Mouse (Mus musculus): Measurements from ENCODE around the gene March5. TPM values are rescaled to one million over a fixed set of nuclear protein-coding genes. Genes with fewer than 3 reads are reported as not detected.

Gene March5
- polyA plus RNA-seq, 1 experiment from 2014 or later = 111 TPM

- Histone ChIP-seq H3K9me3 (no peaks in the 10 kb centered on the region), H3K27ac (no peak overlapping the region), H3K9ac (no peak overlapping the region), H3K4me2 (no peak overlapping the region), H3K4me1 (peaks cover 6% of the 10 kb centered on the region), H3K4me3 (no peak overlapping the region), H3K27me3 (peaks cover 3% of the 10 kb centered on the region), H3K36me3 (no peaks in the 10 kb centered on the region)
- WGBS = 27% methylated on average over 2 of the region's 2 CpGs
- ATAC-seq (ENCODE audit: insufficient number of reproducible peaks, insufficient read depth, low FRiP score, low TSS enrichment, low read depth) = no peak
Observed at GRCm38 (mm10) chr19:37242707-37243106, 35.4 kb downstream of the March5 start.

- Histone ChIP-seq H3K4me3 (no peak overlapping the region), H3K4me2 (no peak overlapping the region), H3K9me3 (no peaks in the 10 kb centered on the region), H3K27me3 (no peaks in the 10 kb centered on the region), H3K4me1 (no peaks in the 10 kb centered on the region), H3K27ac (no peak overlapping the region), H3K9ac (no peak overlapping the region), H3K36me3 (no peaks in the 10 kb centered on the region)
- ATAC-seq (ENCODE audit: insufficient number of reproducible peaks, insufficient read depth, low FRiP score, low TSS enrichment, low read depth) = no peak
- 25% methylated on average over 3 of the region's 3 CpGs for WGBS
Observed at GRCm38 (mm10) chr19:37246859-37247258, 39.5 kb downstream of the March5 start.

- H3K9ac ChIP-seq = no peak overlapping the region
- WGBS = 73% methylated on average over 3 of the region's 3 CpGs
- H3K4me2 ChIP-seq = no peak overlapping the region
- no peak overlapping the region for H3K4me3 ChIP-seq
- no peaks in the 10 kb centered on the region for H3K27me3 ChIP-seq
- no peak for ATAC-seq (ENCODE audit: insufficient number of reproducible peaks, insufficient read depth, low FRiP score, low TSS enrichment, low read depth)
- H3K9me3 ChIP-seq = no peaks in the 10 kb centered on the region
- H3K27ac ChIP-seq = no peak overlapping the region
- H3K4me1 ChIP-seq = no peaks in the 10 kb centered on the region
- H3K36me3 ChIP-seq = no peaks in the 10 kb centered on the region
Observed at GRCm38 (mm10) chr19:37248199-37248598, 40.9 kb downstream of the March5 start.

GRCm38 (mm10) chr19:37252104-37252503 is 44.8 kb downstream of the March5 start:
- no peak overlapping the region for H3K9ac ChIP-seq
- ATAC-seq (ENCODE audit: insufficient number of reproducible peaks, insufficient read depth, low FRiP score, low TSS enrichment, low read depth) = no peak
- no peaks in the 10 kb centered on the region for H3K4me1 ChIP-seq
- no peak overlapping the region for H3K27ac ChIP-seq
- H3K27me3 ChIP-seq = no peaks in the 10 kb centered on the region
- H3K4me3 ChIP-seq = no peak overlapping the region
- no peaks in the 10 kb centered on the region for H3K36me3 ChIP-seq
- H3K9me3 ChIP-seq = no peaks in the 10 kb centered on the region
- 62% methylated on average over 6 of the region's 6 CpGs for WGBS
- H3K4me2 ChIP-seq = no peak overlapping the region

GRCm38 (mm10) chr19:37255321-37255720 is 48.0 kb downstream of the March5 start:
- no peak overlapping the region for H3K4me2 ChIP-seq
- H3K4me3 ChIP-seq = no peak overlapping the region
- H3K27ac ChIP-seq = no peak overlapping the region
- ATAC-seq (ENCODE audit: insufficient number of reproducible peaks, insufficient read depth, low FRiP score, low TSS enrichment, low read depth) = no peak
- no peaks in the 10 kb centered on the region for H3K9me3 ChIP-seq
- WGBS = 87% methylated on average over 9 of the region's 9 CpGs
- H3K9ac ChIP-seq = no peak overlapping the region
- no peaks in the 10 kb centered on the region for H3K36me3 ChIP-seq
- no peaks in the 10 kb centered on the region for H3K27me3 ChIP-seq
- no peaks in the 10 kb centered on the region for H3K4me1 ChIP-seq

- Histone ChIP-seq H3K27me3 (no peaks in the 10 kb centered on the region), H3K4me2 (no peak overlapping the region), H3K27ac (no peak overlapping the region), H3K9ac (no peak overlapping the region), H3K4me1 (no peaks in the 10 kb centered on the region), H3K4me3 (no peak overlapping the region), H3K9me3 (no peaks in the 10 kb centered on the region), H3K36me3 (no peaks in the 10 kb centered on the region)
- no peak for ATAC-seq (ENCODE audit: insufficient number of reproducible peaks, insufficient read depth, low FRiP score, low TSS enrichment, low read depth)
- 37% methylated on average over 4 of the region's 4 CpGs for WGBS
Observed at GRCm38 (mm10) chr19:37262389-37262788, 55.0 kb downstream of the March5 start.

- Histone ChIP-seq H3K4me2 (no peak overlapping the region), H3K4me1 (no peaks in the 10 kb centered on the region), H3K27me3 (no peaks in the 10 kb centered on the region), H3K9ac (no peak overlapping the region), H3K9me3 (no peaks in the 10 kb centered on the region), H3K4me3 (no peak overlapping the region), H3K27ac (no peak overlapping the region), H3K36me3 (no peaks in the 10 kb centered on the region)
- no peak for ATAC-seq (ENCODE audit: insufficient number of reproducible peaks, insufficient read depth, low FRiP score, low TSS enrichment, low read depth)
- WGBS = 69% methylated on average over 8 of the region's 8 CpGs
Observed at GRCm38 (mm10) chr19:37263566-37263942, 56.2 kb downstream of the March5 start.

GRCm38 (mm10) chr19:37263943-37264897 is 56.9 kb downstream of the March5 start:
- H3K36me3 ChIP-seq = no peaks in the 10 kb centered on the region
- H3K4me3 ChIP-seq = no peak overlapping the region
- no peak overlapping the region for H3K27ac ChIP-seq
- H3K9me3 ChIP-seq = no peaks in the 10 kb centered on the region
- WGBS = 68% methylated on average over 23 of the region's 23 CpGs
- ATAC-seq (ENCODE audit: insufficient number of reproducible peaks, insufficient read depth, low FRiP score, low TSS enrichment, low read depth) = no peak
- no peak overlapping the region for H3K4me2 ChIP-seq
- H3K9ac ChIP-seq = no peak overlapping the region
- no peaks in the 10 kb centered on the region for H3K4me1 ChIP-seq
- H3K27me3 ChIP-seq = no peaks in the 10 kb centered on the region

GRCm38 (mm10) chr19:37265333-37266103 is 58.2 kb downstream of the March5 start:
- no peaks in the 10 kb centered on the region for H3K36me3 ChIP-seq
- H3K4me2 ChIP-seq = no peak overlapping the region
- no peak for ATAC-seq (ENCODE audit: insufficient number of reproducible peaks, insufficient read depth, low FRiP score, low TSS enrichment, low read depth)
- no peak overlapping the region for H3K4me3 ChIP-seq
- no peak overlapping the region for H3K9ac ChIP-seq
- no peaks in the 10 kb centered on the region for H3K27me3 ChIP-seq
- 31% methylated on average over 10 of the region's 10 CpGs for WGBS
- H3K27ac ChIP-seq = no peak overlapping the region
- no peaks in the 10 kb centered on the region for H3K4me1 ChIP-seq
- no peaks in the 10 kb centered on the region for H3K9me3 ChIP-seq

GRCm38 (mm10) chr19:37269106-37269505 is 61.8 kb downstream of the March5 start:
- Histone ChIP-seq H3K4me3 (no peak overlapping the region), H3K9ac (no peak overlapping the region), H3K36me3 (no peaks in the 10 kb centered on the region), H3K27me3 (no peaks in the 10 kb centered on the region), H3K4me2 (no peak overlapping the region), H3K4me1 (no peaks in the 10 kb centered on the region), H3K27ac (no peak overlapping the region), H3K9me3 (no peaks in the 10 kb centered on the region)
- no peak for ATAC-seq (ENCODE audit: insufficient number of reproducible peaks, insufficient read depth, low FRiP score, low TSS enrichment, low read depth)
- 85% methylated on average over 16 of the region's 16 CpGs for WGBS
